Mouse (Mus musculus): ENCODE measurements around the gene Drc3. TPM values are rescaled to one million over a fixed set of nuclear protein-coding genes. Genes with fewer than 3 reads are reported as not detected.

Gene Drc3
- polyA plus RNA-seq, 1 experiment: not detected

- Histone ChIP-seq H3K27me3 (ENCODE audit: control insufficient read depth, insufficient read depth, insufficient read length) (no peaks in the 10 kb centered on the region), H3K36me3 (ENCODE audit: control insufficient read depth, insufficient read depth) (peaks cover 7% of the 10 kb centered on the region), H3K79me3 (ENCODE audit: low read depth) (no peaks in the 10 kb centered on the region), H3K4me3 (ENCODE audit: insufficient read depth, poor library complexity, severe bottlenecking) (no peak overlapping the region), H3K79me2 (ENCODE audit: control insufficient read depth, insufficient read depth) (no peaks in the 10 kb centered on the region), H3ac (ENCODE audit: control insufficient read depth, insufficient read length, low read depth) (no peak overlapping the region)
- TF ChIP-seq USF1 (IDR thresholded peaks at IDR 0.05; ENCODE audit: low read depth) (no peak), MYOG (IDR thresholded peaks at IDR 0.05; ENCODE audit: control insufficient read depth, extremely low read depth, insufficient read length) (no peak), MAX (IDR thresholded peaks at IDR 0.05) (no peak), CTCF (IDR thresholded peaks at IDR 0.05; ENCODE audit: control insufficient read depth, insufficient read depth, insufficient read length) (no peak), MYOD1 (IDR thresholded peaks at IDR 0.05; ENCODE audit: control insufficient read depth, insufficient read length, low read depth) (no peak), FOSL1 (IDR thresholded peaks at IDR 0.05; ENCODE audit: insufficient read depth, low read length, poor library complexity, severe bottlenecking) (no peak), CEBPB (IDR thresholded peaks at IDR 0.05; ENCODE audit: low read depth) (no peak)
These were observed 43.4 kb downstream of the Drc3 start for GRCm38 (mm10) chr11:60396546-60396945.

- no peaks in the 10 kb centered on the region for H3K79me2 ChIP-seq (ENCODE audit: control insufficient read depth, insufficient read depth)
These were observed 44.0 kb downstream of the Drc3 start for GRCm38 (mm10) chr11:60397172-60397571.

GRCm38 (mm10) chr11:60406606-60407005 is 53.5 kb downstream of the Drc3 start:
- Histone ChIP-seq H3K79me2 (ENCODE audit: control insufficient read depth, insufficient read depth) (peaks cover 9% of the 10 kb centered on the region), H3K4me3 (ENCODE audit: insufficient read depth, poor library complexity, severe bottlenecking) (no peak overlapping the region), H3K27me3 (ENCODE audit: control insufficient read depth, insufficient read depth, insufficient read length) (no peaks in the 10 kb centered on the region), H3ac (ENCODE audit: control insufficient read depth, insufficient read length, low read depth) (no peak overlapping the region), H3K79me3 (ENCODE audit: low read depth) (peaks cover 2% of the 10 kb centered on the region), H3K36me3 (ENCODE audit: control insufficient read depth, insufficient read depth) (peaks cover 68% of the 10 kb centered on the region)
- TF ChIP-seq CEBPB (IDR thresholded peaks at IDR 0.05; ENCODE audit: low read depth) (no peak), FOSL1 (IDR thresholded peaks at IDR 0.05; ENCODE audit: insufficient read depth, low read length, poor library complexity, severe bottlenecking) (no peak)

More at GRCm38 (mm10) chr11:60397172-60397571, 44.0 kb downstream of the Drc3 start:
- peaks cover 12% of the 10 kb centered on the region for H3K36me3 ChIP-seq (ENCODE audit: control insufficient read depth, insufficient read depth)
- TF ChIP-seq MYOG (IDR thresholded peaks at IDR 0.05; ENCODE audit: control insufficient read depth, extremely low read depth, insufficient read length) (no peak), USF1 (IDR thresholded peaks at IDR 0.05; ENCODE audit: low read depth) (no peak), MYOD1 (IDR thresholded peaks at IDR 0.05; ENCODE audit: control insufficient read depth, insufficient read length, low read depth) (no peak), FOSL1 (IDR thresholded peaks at IDR 0.05; ENCODE audit: insufficient read depth, low read length, poor library complexity, severe bottlenecking) (no peak), CTCF (IDR thresholded peaks at IDR 0.05; ENCODE audit: control insufficient read depth, insufficient read depth, insufficient read length) (no peak), MAX (IDR thresholded peaks at IDR 0.05) (no peak), CEBPB (IDR thresholded peaks at IDR 0.05; ENCODE audit: low read depth) (no peak)
- H3ac ChIP-seq (ENCODE audit: control insufficient read depth, insufficient read length, low read depth): no peak overlapping the region
- H3K27me3 ChIP-seq (ENCODE audit: control insufficient read depth, insufficient read depth, insufficient read length): no peaks in the 10 kb centered on the region
- no peak overlapping the region for H3K4me3 ChIP-seq (ENCODE audit: insufficient read depth, poor library complexity, severe bottlenecking)
- H3K79me3 ChIP-seq (ENCODE audit: low read depth): no peaks in the 10 kb centered on the region

- no peak for TF ChIP-seq MAX (IDR thresholded peaks at IDR 0.05)
- TF ChIP-seq FOSL1 (IDR thresholded peaks at IDR 0.05; ENCODE audit: insufficient read depth, low read length, poor library complexity, severe bottlenecking): no peak
- TF ChIP-seq MYOG (IDR thresholded peaks at IDR 0.05; ENCODE audit: control insufficient read depth, extremely low read depth, insufficient read length): no peak
- no peak for TF ChIP-seq CTCF (IDR thresholded peaks at IDR 0.05; ENCODE audit: control insufficient read depth, insufficient read depth, insufficient read length)
- TF ChIP-seq CEBPB (IDR thresholded peaks at IDR 0.05; ENCODE audit: low read depth): no peak
- no peak for TF ChIP-seq USF1 (IDR thresholded peaks at IDR 0.05; ENCODE audit: low read depth)
- no peak for TF ChIP-seq MYOD1 (IDR thresholded peaks at IDR 0.05; ENCODE audit: control insufficient read depth, insufficient read length, low read depth)
- peaks cover 60% of the 10 kb centered on the region for H3K79me2 ChIP-seq (ENCODE audit: control insufficient read depth, insufficient read depth)
- no peak overlapping the region for H3ac ChIP-seq (ENCODE audit: control insufficient read depth, insufficient read length, low read depth)
- peaks cover 20% of the 10 kb centered on the region for H3K36me3 ChIP-seq (ENCODE audit: control insufficient read depth, insufficient read depth)
- H3K4me3 ChIP-seq (ENCODE audit: insufficient read depth, poor library complexity, severe bottlenecking): no peak overlapping the region
- peaks cover 15% of the 10 kb centered on the region for H3K79me3 ChIP-seq (ENCODE audit: low read depth)
- H3K27me3 ChIP-seq (ENCODE audit: control insufficient read depth, insufficient read depth, insufficient read length): no peaks in the 10 kb centered on the region
These were observed 59.0 kb downstream of the Drc3 start for GRCm38 (mm10) chr11:60412173-60412572.

GRCm38 (mm10) chr11:60412921-60413320 is 59.8 kb downstream of the Drc3 start:
- Histone ChIP-seq H3K36me3 (ENCODE audit: control insufficient read depth, insufficient read depth) (peaks cover 14% of the 10 kb centered on the region), H3K27me3 (ENCODE audit: control insufficient read depth, insufficient read depth, insufficient read length) (no peaks in the 10 kb centered on the region), H3ac (ENCODE audit: control insufficient read depth, insufficient read length, low read depth) (no peak overlapping the region), H3K4me3 (ENCODE audit: insufficient read depth, poor library complexity, severe bottlenecking) (no peak overlapping the region), H3K79me3 (ENCODE audit: low read depth) (peaks cover 15% of the 10 kb centered on the region), H3K79me2 (ENCODE audit: control insufficient read depth, insufficient read depth) (peaks cover 64% of the 10 kb centered on the region)
- TF ChIP-seq FOSL1 (IDR thresholded peaks at IDR 0.05; ENCODE audit: insufficient read depth, low read length, poor library complexity, severe bottlenecking) (no peak), CEBPB (IDR thresholded peaks at IDR 0.05; ENCODE audit: low read depth) (no peak), CTCF (IDR thresholded peaks at IDR 0.05; ENCODE audit: control insufficient read depth, insufficient read depth, insufficient read length) (no peak), MYOD1 (IDR thresholded peaks at IDR 0.05; ENCODE audit: control insufficient read depth, insufficient read length, low read depth) (no peak), MYOG (IDR thresholded peaks at IDR 0.05; ENCODE audit: control insufficient read depth, extremely low read depth, insufficient read length) (no peak), USF1 (IDR thresholded peaks at IDR 0.05; ENCODE audit: low read depth) (no peak), MAX (IDR thresholded peaks at IDR 0.05) (no peak)

GRCm38 (mm10) chr11:60416590-60416962 is 63.4 kb downstream of the Drc3 start:
- peak overlapping the region; percentile 68 for H3K4me3 ChIP-seq (ENCODE audit: insufficient read depth, poor library complexity, severe bottlenecking)
- H3K79me2 ChIP-seq (ENCODE audit: control insufficient read depth, insufficient read depth): peaks cover 75% of the 10 kb centered on the region
- no peaks in the 10 kb centered on the region for H3K27me3 ChIP-seq (ENCODE audit: control insufficient read depth, insufficient read depth, insufficient read length)
- peak overlapping the region; percentile 76 for H3ac ChIP-seq (ENCODE audit: control insufficient read depth, insufficient read length, low read depth)
- TF ChIP-seq CEBPB (IDR thresholded peaks at IDR 0.05; ENCODE audit: low read depth): no peak
- no peak for TF ChIP-seq MYOG (IDR thresholded peaks at IDR 0.05; ENCODE audit: control insufficient read depth, extremely low read depth, insufficient read length)
- TF ChIP-seq FOSL1 (IDR thresholded peaks at IDR 0.05; ENCODE audit: insufficient read depth, low read length, poor library complexity, severe bottlenecking): no peak
- TF ChIP-seq CTCF (IDR thresholded peaks at IDR 0.05; ENCODE audit: control insufficient read depth, insufficient read depth, insufficient read length): no peak
- no peak for TF ChIP-seq MAX (IDR thresholded peaks at IDR 0.05)
- TF ChIP-seq MYOD1 (IDR thresholded peaks at IDR 0.05; ENCODE audit: control insufficient read depth, insufficient read length, low read depth): no peak
- no peak for TF ChIP-seq USF1 (IDR thresholded peaks at IDR 0.05; ENCODE audit: low read depth)
- peaks cover 18% of the 10 kb centered on the region for H3K79me3 ChIP-seq (ENCODE audit: low read depth)
- H3K36me3 ChIP-seq (ENCODE audit: control insufficient read depth, insufficient read depth): no peaks in the 10 kb centered on the region

All from C2C12 (cell line).